Mouse (Mus musculus) forebrain, postnatal 0 days (tissue): Measurements from ENCODE around the gene Defb36. TPM values are rescaled to one million over a fixed set of nuclear protein-coding genes. Genes with fewer than 3 reads are reported as not detected.

Source experiments
- ATAC-seq: fragments of 200-750 bp; cut with Nextera tagmentation; 2 replicates; pipeline ENCODE4 v1.8.0; 2017; ENCODE audit warnings: mild to moderate bottlenecking, moderate library complexity
- DNase-seq: peaks from one replicate; pipeline ENCODE4 v3.0.0-alpha.2; 2015
- H3K27ac ChIP-seq: fragments of 300-500 bp; sonication (generic); 2 replicates; pipeline ENCODE4 v1.5.1; 2014; ENCODE audit warnings: low read depth, mild to moderate bottlenecking, antibody characterized with exemption, low read length, moderate library complexity, mixed read lengths
- H3K27me3 ChIP-seq: fragments of 300-500 bp; sonication (generic); 2 replicates; pipeline ENCODE4 v1.6.1; 2014; ENCODE audit warnings: mild to moderate bottlenecking, low read length, mixed read lengths; ENCODE audit not compliant: insufficient read depth
- H3K36me3 ChIP-seq: fragments of 300-500 bp; sonication (generic); 2 replicates; pipeline ENCODE4 v1.6.1; 2014; ENCODE audit warnings: mild to moderate bottlenecking, moderate library complexity; ENCODE audit not compliant: insufficient read depth
- H3K4me1 ChIP-seq: fragments of 300-500 bp; sonication (generic); 2 replicates; pipeline ENCODE4 v1.6.1; 2014; ENCODE audit warnings: antibody characterized with exemption; ENCODE audit not compliant: insufficient read depth
- H3K4me2 ChIP-seq: fragments of 300-500 bp; sonication (generic); 2 replicates; pipeline ENCODE4 v1.6.1; 2014; ENCODE audit warnings: low read depth, mild to moderate bottlenecking, moderate library complexity
- H3K4me3 ChIP-seq: fragments of 300-500 bp; sonication (generic); 2 replicates; pipeline ENCODE4 v1.5.1; 2014; ENCODE audit warnings: low read depth, low read length, mixed read lengths
- H3K9ac ChIP-seq: fragments of 300-500 bp; sonication (generic); 2 replicates; pipeline ENCODE4 v1.6.1; 2014; ENCODE audit warnings: mild to moderate bottlenecking
- H3K9me3 ChIP-seq: fragments of 300-500 bp; sonication (generic); 2 replicates; pipeline ENCODE4 v1.6.1; 2016; ENCODE audit warnings: low read length
- CTCF ChIP-seq: sonication (generic); IDR thresholded peaks from 2 replicates; pipeline ENCODE4 v1.5.1; 2016; ENCODE audit warnings: antibody characterized with exemption, control low read depth, low read depth
- WGBS: fragments of 180-500 bp; shearing (Covaris S2); extraction: QIAGEN DNeasy Blood & Tissue Kit; methylation state at CpG from one replicate; pipeline ENCODE4 v1.1.7; 2014; 5-methylcytosine and 5-hydroxymethylcytosine counted together
- polyA plus RNA-seq: library from polyadenylated mRNA; unstranded; fragments of >200 nt; fragmentation: Nextera tagmentation; extraction: Ambion mirVana; gene quantifications from 2 replicates; pipeline ENCODE4 v1.2.1, GENCODE M21; 2015
- total RNA-seq: library from RNA; depleted of rRNA; stranded (reverse); fragments of >200 nt; gene quantifications from 2 replicates; pipeline ENCODE4 v1.2.3, GENCODE M21; 2014; rRNA removed

Gene Defb36
- total and polyA plus RNA-seq, 2 experiments from 2014 or later = not detected

DNA sequence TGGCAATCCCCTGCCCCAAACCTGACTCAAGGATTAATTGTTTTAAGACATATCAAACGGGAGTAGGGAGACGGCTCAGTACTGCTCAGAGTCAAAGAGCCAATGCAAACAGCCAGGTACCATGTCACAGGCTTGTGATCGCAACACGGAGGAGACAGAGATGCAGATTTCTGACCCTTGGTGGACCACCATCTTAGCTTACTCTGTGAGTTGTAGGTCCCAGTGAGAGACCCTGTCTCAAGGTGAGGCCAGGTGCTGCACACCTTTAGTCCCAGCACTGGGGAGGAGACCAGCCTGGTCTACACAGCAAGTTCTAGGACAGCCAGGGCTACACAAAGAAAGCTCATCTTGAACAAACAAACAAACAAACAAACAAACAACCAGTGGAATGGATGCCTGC lies 33.3 kb downstream of the Defb36 start:
- no peak for DNase-seq
- Histone ChIP-seq H3K9me3 (no peaks in the 10 kb centered on the region), H3K27me3 (no peaks in the 10 kb centered on the region), H3K36me3 (no peaks in the 10 kb centered on the region), H3K27ac (no peak overlapping the region), H3K4me2 (no peak overlapping the region), H3K4me1 (no peaks in the 10 kb centered on the region), H3K4me3 (no peak overlapping the region), H3K9ac (no peak overlapping the region)
- TF ChIP-seq CTCF = no peak
- WGBS = 89% methylated on average over 4 of the region's 4 CpGs
- ATAC-seq = no peak

GRCm38 (mm10) chr2:152638865-152639264 lies 34.7 kb downstream of the Defb36 start:
- Histone ChIP-seq H3K36me3 (no peaks in the 10 kb centered on the region), H3K4me2 (no peak overlapping the region), H3K27me3 (no peaks in the 10 kb centered on the region), H3K4me3 (no peak overlapping the region), H3K9ac (no peak overlapping the region), H3K4me1 (no peaks in the 10 kb centered on the region), H3K9me3 (no peaks in the 10 kb centered on the region), H3K27ac (no peak overlapping the region)
- no peak for DNase-seq
- no peak for ATAC-seq
- TF ChIP-seq CTCF = no peak
- WGBS = 61% methylated on average over 6 of the region's 6 CpGs

DNA sequence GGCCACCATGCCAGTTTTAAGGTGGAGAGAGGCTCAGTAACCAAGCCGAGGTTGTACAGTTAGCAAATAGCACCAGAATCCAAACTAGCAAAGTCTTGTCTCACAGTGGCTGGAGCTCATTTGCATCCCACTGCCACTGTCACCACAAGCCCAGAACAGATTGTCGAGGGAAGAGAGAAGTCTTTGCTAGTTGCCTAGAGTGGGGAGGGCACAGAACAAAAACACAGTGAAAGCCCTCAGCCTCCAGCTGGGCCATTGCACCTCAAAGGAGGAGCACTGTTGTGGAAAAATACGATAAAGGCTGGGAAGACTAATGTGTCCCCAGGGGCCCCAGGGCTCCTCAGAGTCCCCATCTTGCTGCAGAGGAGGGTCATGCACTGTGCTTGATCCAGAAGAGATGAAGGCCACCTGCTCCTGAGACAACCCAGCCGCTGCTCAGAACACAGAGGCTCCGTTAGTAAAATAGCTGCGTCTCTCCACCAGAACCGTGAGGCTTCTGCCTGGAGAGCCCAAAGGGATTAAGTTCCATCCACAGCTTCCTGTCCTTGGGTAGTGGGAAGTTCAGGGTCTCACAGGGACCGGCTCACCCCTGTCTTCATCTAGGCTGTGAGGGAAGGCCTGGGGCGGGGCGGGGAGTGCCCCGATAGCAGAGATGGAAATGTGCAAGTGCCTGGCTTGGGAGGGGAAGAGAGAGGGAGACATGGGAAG lies 35.4 kb downstream of the Defb36 start:
- ATAC-seq (no peak; the same call in 1 of the 2 replicates), DNase-seq (no peak)
- Histone ChIP-seq H3K9me3 (no peaks in the 10 kb centered on the region), H3K27ac (no peak overlapping the region), H3K36me3 (no peaks in the 10 kb centered on the region), H3K9ac (no peak overlapping the region), H3K4me2 (no peak overlapping the region), H3K4me1 (no peaks in the 10 kb centered on the region), H3K27me3 (no peaks in the 10 kb centered on the region), H3K4me3 (no peak overlapping the region)
- 17% methylated on average over 11 of the region's 11 CpGs for whole genome bisulfite sequencing
- no peak for TF ChIP-seq CTCF

DNA sequence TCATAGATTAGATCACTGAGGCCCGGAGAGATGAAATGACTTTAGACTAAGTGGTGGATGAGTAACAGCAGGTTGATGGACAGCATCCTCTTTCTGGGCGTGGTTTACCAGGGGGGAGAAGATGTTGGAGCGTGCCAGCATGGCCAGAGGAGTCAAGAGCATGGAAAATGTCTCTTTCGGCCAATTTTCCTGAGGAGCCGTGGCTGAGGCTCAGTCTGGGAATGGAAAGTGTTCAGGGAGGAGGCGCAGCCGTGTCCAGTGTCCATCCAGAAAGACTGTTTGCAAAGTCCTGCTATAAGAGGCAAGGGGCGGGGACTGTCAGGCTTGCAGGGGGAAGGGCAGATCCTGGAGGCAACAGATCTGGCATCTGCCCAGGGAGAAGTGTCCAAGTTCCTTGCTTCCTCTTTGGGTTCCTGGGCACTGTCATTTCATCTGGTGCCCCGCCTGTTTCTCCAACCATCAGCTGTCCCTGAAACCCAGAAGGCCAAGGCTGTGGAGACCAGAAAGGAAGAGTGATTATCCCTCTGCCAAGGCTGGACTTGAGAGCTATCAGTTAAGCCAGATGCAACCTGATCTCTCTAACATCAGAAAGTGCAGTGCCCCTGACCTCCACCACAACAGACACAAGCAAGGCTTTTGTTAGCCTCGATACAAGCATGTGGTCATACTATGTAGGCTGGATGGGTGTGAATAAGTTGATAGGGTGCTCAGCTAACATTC lies 48.9 kb downstream of the Defb36 start:
- no peak overlapping the region for H3K9ac ChIP-seq
- no peaks in the 10 kb centered on the region for H3K27me3 ChIP-seq
- 77% methylated on average over 10 of the region's 10 CpGs for WGBS
- no peak for TF ChIP-seq CTCF
- H3K9me3 ChIP-seq = no peaks in the 10 kb centered on the region
- H3K4me3 ChIP-seq = no peak overlapping the region
- ATAC-seq (no peak), DNase-seq (no peak)
- H3K4me2 ChIP-seq = no peak overlapping the region
- H3K4me1 ChIP-seq = peaks cover 14% of the 10 kb centered on the region
- H3K36me3 ChIP-seq = no peaks in the 10 kb centered on the region
- peak overlapping the region; percentile 94; the same call in 1 of the 2 replicates for H3K27ac ChIP-seq

DNA sequence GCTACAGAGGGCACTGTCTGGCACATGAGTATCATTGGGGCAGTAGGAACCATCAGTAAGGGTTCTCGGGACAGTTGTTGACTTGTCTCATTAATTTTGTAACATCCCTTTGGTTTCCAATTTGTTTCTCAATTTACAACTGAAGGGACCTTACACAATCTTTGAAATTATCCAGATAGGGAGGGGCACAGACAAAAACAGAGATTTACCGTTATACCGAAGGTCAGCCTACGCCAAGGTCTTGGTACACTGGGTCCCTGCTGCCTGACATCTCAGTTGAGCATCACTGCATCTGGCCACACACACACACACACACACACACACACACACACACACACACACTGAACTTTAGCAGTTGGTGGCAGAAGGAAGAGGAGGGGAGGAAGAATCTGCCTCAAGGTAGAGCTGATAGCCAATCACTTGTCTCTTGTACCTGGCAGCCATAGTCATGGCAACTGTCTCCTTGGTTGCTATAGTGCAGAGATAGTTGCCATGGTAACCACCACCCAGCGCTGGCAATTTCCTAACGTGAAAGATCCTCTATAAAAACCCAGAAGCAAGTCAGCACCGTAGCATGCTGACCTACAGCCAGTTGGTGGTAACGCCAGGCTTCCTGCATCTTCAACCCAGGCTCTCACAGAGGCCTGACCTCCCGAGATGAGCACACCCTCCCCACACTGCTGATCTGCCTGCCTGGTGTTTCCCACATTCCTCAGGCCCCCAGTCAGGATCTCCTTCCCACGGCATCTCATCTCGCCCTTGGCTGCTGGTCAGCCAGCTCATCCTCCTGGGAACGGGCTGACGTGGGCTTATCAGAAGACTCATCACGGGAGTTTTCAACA lies 50.0 kb downstream of the Defb36 start:
- DNase-seq = peak; percentile 90
- peak; percentile 98 for ATAC-seq

GRCm38 (mm10) chr2:152657398-152657797 lies 53.3 kb downstream of the Defb36 start:
- 70% methylated on average over 10 of the region's 10 CpGs for WGBS
- H3K36me3 ChIP-seq = no peaks in the 10 kb centered on the region
- ATAC-seq (no peak), DNase-seq (no peak)
- no peak overlapping the region for H3K27ac ChIP-seq
- H3K4me3 ChIP-seq = no peak overlapping the region
- no peak overlapping the region for H3K4me2 ChIP-seq
- peak; percentile 38 for TF ChIP-seq CTCF
- H3K27me3 ChIP-seq = no peaks in the 10 kb centered on the region
- H3K9me3 ChIP-seq = no peaks in the 10 kb centered on the region
- H3K4me1 ChIP-seq = peaks cover 14% of the 10 kb centered on the region
- H3K9ac ChIP-seq = no peak overlapping the region

More for the DNA sequence above, 50.0 kb downstream of the Defb36 start:
- H3K27ac ChIP-seq = peak overlapping the region; percentile 94
- no peak overlapping the region for H3K4me3 ChIP-seq
- no peaks in the 10 kb centered on the region for H3K36me3 ChIP-seq
- H3K27me3 ChIP-seq = no peaks in the 10 kb centered on the region
- 40% methylated on average over 14 of the region's 14 CpGs for WGBS
- no peak for TF ChIP-seq CTCF
- H3K4me1 ChIP-seq = peaks cover 14% of the 10 kb centered on the region
- peak overlapping the region; percentile 42 for H3K4me2 ChIP-seq
- no peaks in the 10 kb centered on the region for H3K9me3 ChIP-seq
- H3K9ac ChIP-seq = peak overlapping the region; percentile 47

DNA sequence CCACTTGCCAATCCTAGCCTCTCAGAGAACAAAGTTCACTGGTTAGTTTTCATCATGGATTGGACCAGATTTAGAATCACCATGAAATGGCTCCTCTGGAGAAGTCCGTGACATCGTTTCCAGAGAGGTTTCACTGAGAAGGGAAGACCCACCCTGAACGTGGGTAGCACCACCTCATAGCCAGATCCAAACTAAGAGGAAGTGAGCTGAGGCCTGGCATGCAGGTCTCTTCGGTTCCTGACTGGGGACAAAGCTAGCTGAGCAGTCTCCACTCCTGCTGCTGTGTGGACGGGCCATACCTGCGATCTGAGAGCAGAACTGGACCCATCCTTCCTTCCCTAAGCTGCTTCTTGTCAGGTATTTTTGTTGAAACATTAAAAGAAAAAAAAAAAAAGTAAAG lies 57.0 kb downstream of the Defb36 start:
- Histone ChIP-seq H3K4me3 (no peak overlapping the region), H3K4me1 (no peaks in the 10 kb centered on the region), H3K27ac (no peak overlapping the region), H3K9me3 (no peaks in the 10 kb centered on the region), H3K36me3 (no peaks in the 10 kb centered on the region), H3K9ac (no peak overlapping the region), H3K27me3 (no peaks in the 10 kb centered on the region), H3K4me2 (no peak overlapping the region)
- DNase-seq = no peak
- no peak for ATAC-seq
- no peak for TF ChIP-seq CTCF
- 82% methylated on average over 6 of the region's 6 CpGs for WGBS

Other genes with a start within 250 kb of the Defb36 start
- 30.9 and 43.7 TPM in 2 replicates for gene Nrsn2, start 227.7 kb upstream of the Defb36 start, total RNA-seq
- 32.0 and 52.1 TPM in 2 replicates for gene Nrsn2, start 227.7 kb upstream of the Defb36 start, polyA plus RNA-seq
- 47.1 and 47.8 TPM in 2 replicates for gene Sox12, start 206.3 kb upstream of the Defb36 start, total RNA-seq
- gene Sox12, start 206.3 kb upstream of the Defb36 start, polyA plus RNA-seq = 10.0 and 11.9 TPM in 2 replicates
- gene Zcchc3, start 189.3 kb upstream of the Defb36 start, total RNA-seq = 10.5 and 16.4 TPM in 2 replicates
- gene Zcchc3, start 189.3 kb upstream of the Defb36 start, polyA plus RNA-seq = 13.5 and 15.4 TPM in 2 replicates
- 2.3 and 5.0 TPM in 2 replicates for gene 6820408C15Rik, start 188.7 kb upstream of the Defb36 start, total RNA-seq
- gene 6820408C15Rik, start 188.7 kb upstream of the Defb36 start, polyA plus RNA-seq = 5.6 and 6.4 TPM in 2 replicates
- not detected in 2 replicates for gene Defb23, start 139.7 kb upstream of the Defb36 start, total RNA-seq
- gene Defb23, start 139.7 kb upstream of the Defb36 start, polyA plus RNA-seq = not detected in 2 replicates
- not detected in 2 replicates for gene Defb20, start 127.3 kb upstream of the Defb36 start, total RNA-seq
- gene Defb20, start 127.3 kb upstream of the Defb36 start, polyA plus RNA-seq = not detected in 2 replicates
- gene Defb22, start 114.2 kb upstream of the Defb36 start, total RNA-seq = not detected in 2 replicates
- gene Defb22, start 114.2 kb upstream of the Defb36 start, polyA plus RNA-seq = not detected in 2 replicates
- not detected in 2 replicates for gene Defb26, start 92.6 kb upstream of the Defb36 start, total RNA-seq
- gene Defb26, start 92.6 kb upstream of the Defb36 start, polyA plus RNA-seq = not detected in 2 replicates
- gene Defb28, start 86.1 kb upstream of the Defb36 start, total RNA-seq = not detected in 2 replicates
- not detected in 2 replicates for gene Defb28, start 86.1 kb upstream of the Defb36 start, polyA plus RNA-seq
- gene Defb29, start 64.2 kb upstream of the Defb36 start, total RNA-seq = not detected in 2 replicates
- gene Defb29, start 64.2 kb upstream of the Defb36 start, polyA plus RNA-seq = not detected in 2 replicates
- not detected in 2 replicates for gene Gm17416, start 35.0 kb upstream of the Defb36 start, total RNA-seq
- gene Gm17416, start 35.0 kb upstream of the Defb36 start, polyA plus RNA-seq = not detected in 2 replicates
- gene Defb21, start 31.6 kb upstream of the Defb36 start, total RNA-seq = not detected in 2 replicates
- gene Defb21, start 31.6 kb upstream of the Defb36 start, polyA plus RNA-seq = not detected in 2 replicates
- gene Defb19, start 24.0 kb upstream of the Defb36 start, total RNA-seq = not detected in 2 replicates
- not detected in 2 replicates for gene Defb19, start 24.0 kb upstream of the Defb36 start, polyA plus RNA-seq
- gene Defb45, start 4.9 kb upstream of the Defb36 start, total RNA-seq = not detected in 2 replicates
- not detected in 2 replicates for gene Defb45, start 4.9 kb upstream of the Defb36 start, polyA plus RNA-seq
- gene Defb25, start 18.7 kb downstream of the Defb36 start, total RNA-seq = not detected in 2 replicates
- gene Defb25, start 18.7 kb downstream of the Defb36 start, polyA plus RNA-seq = not detected in 2 replicates
- 0.46 and 2.7 TPM in 2 replicates for gene Rem1, start 22.6 kb downstream of the Defb36 start, total RNA-seq
- gene Rem1, start 22.6 kb downstream of the Defb36 start, polyA plus RNA-seq = 0.44 and 0.53 TPM in 2 replicates
- 121 and 177 TPM in 2 replicates for gene H13, start 65.1 kb downstream of the Defb36 start, total RNA-seq
- 165 and 166 TPM in 2 replicates for gene H13, start 65.1 kb downstream of the Defb36 start, polyA plus RNA-seq
- 21.5 and 30.8 TPM in 2 replicates for gene Mcts2, start 82.7 kb downstream of the Defb36 start, total RNA-seq
- gene Mcts2, start 82.7 kb downstream of the Defb36 start, polyA plus RNA-seq = 26.6 and 29.9 TPM in 2 replicates
- gene Id1, start 131.9 kb downstream of the Defb36 start, total RNA-seq = 58.8 and 70.5 TPM in 2 replicates
- 59.8 and 71.3 TPM in 2 replicates for gene Id1, start 131.9 kb downstream of the Defb36 start, polyA plus RNA-seq
- gene Cox4i2, start 149.8 kb downstream of the Defb36 start, total RNA-seq = 4.3 TPM in 2 replicates
- gene Cox4i2, start 149.8 kb downstream of the Defb36 start, polyA plus RNA-seq = 4.4 and 5.4 TPM in 2 replicates
- gene Bcl2l1, start 227.4 kb downstream of the Defb36 start, total RNA-seq = 152 and 157 TPM in 2 replicates
- gene Bcl2l1, start 227.4 kb downstream of the Defb36 start, polyA plus RNA-seq = 173 and 175 TPM in 2 replicates
- gene Tpx2, start 243.6 kb downstream of the Defb36 start, total RNA-seq = 10.5 and 22.5 TPM in 2 replicates
- gene Tpx2, start 243.6 kb downstream of the Defb36 start, polyA plus RNA-seq = 11.0 and 11.2 TPM in 2 replicates